Mouse (Mus musculus): Measurements from ENCODE around the gene Plxna2.

- no peak for TF ChIP-seq CTCF (IDR thresholded peaks at IDR 0.05; ENCODE audit: extremely low read depth, insufficient read depth, low read length)
- no peak for TF ChIP-seq POLR2A (IDR thresholded peaks at IDR 0.05; ENCODE audit: extremely low read depth, insufficient read depth, low read length)
Observed at GRCm38 (mm10) chr1:194712373-194712772, 94.4 kb downstream of the Plxna2 start.

Data from cortical plate, adult 2 months (tissue).